Mouse (Mus musculus) heart, postnatal 0 days (tissue): Measurements from ENCODE around the gene Hist1h2aa.

Source experiments
- CTCF ChIP-seq: IDR thresholded peaks from 2 replicates; pipeline ENCODE4 v1.5.1; 2016; ENCODE audit warnings: antibody characterized with exemption, control low read depth, low read depth
- EP300 ChIP-seq: IDR thresholded peaks from 2 replicates; pipeline ENCODE4 v1.6.1; 2016; ENCODE audit warnings: antibody characterized with exemption, low read depth

- TF ChIP-seq CTCF (no peak), EP300 (no peak)
These were observed at the start of gene Hist1h2aa for GRCm38 (mm10) chr13:23934211-23934520.
